Comparison of ENCODE assay signal across 8 mouse cellular contexts in genomic region chr7:128388968-128389367, GRCm38 (mm10). TPM values are rescaled to one million over a fixed set of nuclear protein-coding genes. Genes with fewer than 3 reads are reported as not detected.
DNase-seq lines count a peak whose midpoint lies in the region; ATAC-seq and TF ChIP-seq lines count a peak whose summit lies in the region.
"Had no signal": no experiment of that assay in that cellular context is flagged by ENCODE, and none has a peak within 500 bp of the region (broad histone marks: within the 10 kb centered on the region; RNA-seq: fewer than 3 reads in every experiment).

No protein-coding gene starts in this region.

- TF ChIP-seq CTCF in MEL (IDR thresholded peaks at IDR 0.05 in 2 of 3, conservative IDR thresholded peaks at IDR 0.05 in 1 of 3; ENCODE audit: control insufficient read depth in 1 of 3, insufficient read depth in 1 of 3, low read depth in 2 of 3, low read length in 3 of 3, poor library complexity in 1 of 3, severe bottlenecking in 1 of 3): no peak

- 16% methylated on average over 7 of the region's 7 CpGs for WGBS in lung, embryonic 15.5 days

- no peak overlapping the region for H3K4me2 ChIP-seq in lung, embryonic 15.5 days
- H3K4me2 ChIP-seq: hindbrain, embryonic 15.5 days had no signal

- H3K4me1 ChIP-seq in MEL (ENCODE audit: control insufficient read depth in 1 of 2, insufficient read depth in 2 of 2, low read length in 2 of 2): peaks cover 24 to 33% of the 10 kb centered on the region in 2 experiments
- H3K4me1 ChIP-seq in lung, embryonic 15.5 days: peaks cover 18% of the 10 kb centered on the region

- H3K79me2 ChIP-seq in MEL (ENCODE audit: control insufficient read depth, insufficient read depth, low read length, poor library complexity): no peaks in the 10 kb centered on the region

- TF ChIP-seq RAD21 in MEL (IDR thresholded peaks at IDR 0.05; ENCODE audit: low read depth, low read length): no peak

- no peak for TF ChIP-seq POLR2A in MEL (IDR thresholded peaks at IDR 0.05; ENCODE audit: control insufficient read depth in 1 of 2, insufficient read depth in 1 of 2, low read depth in 1 of 2, low read length in 2 of 2, poor library complexity in 1 of 2)

- no peak overlapping the region for H3K9ac ChIP-seq in MEL (ENCODE audit: control insufficient read depth, low read depth, low read length, poor library complexity, severe bottlenecking)
- H3K9ac ChIP-seq in lung, embryonic 15.5 days: no peak overlapping the region
- H3K9ac ChIP-seq: hindbrain, embryonic 15.5 days had no signal

- peaks cover 0 to 21% of the 10 kb centered on the region in 2 experiments; a peak in 2 of 4 replicates for H3K36me3 ChIP-seq in MEL (ENCODE audit: control insufficient read depth in 1 of 2, insufficient read depth in 2 of 2, low read length in 2 of 2)
- H3K36me3 ChIP-seq in lung, embryonic 15.5 days: no peaks in the 10 kb centered on the region
- H3K36me3 ChIP-seq: hindbrain, embryonic 15.5 days had no signal

- no peaks in the 10 kb centered on the region for H3K27me3 ChIP-seq in MEL (ENCODE audit: control insufficient read depth in 1 of 2, insufficient read depth in 2 of 2, low read length in 2 of 2)
- no peaks in the 10 kb centered on the region for H3K27me3 ChIP-seq in lung, embryonic 15.5 days
- H3K27me3 ChIP-seq: hindbrain, embryonic 15.5 days had no signal

- TF ChIP-seq EP300 in MEL (IDR thresholded peaks at IDR 0.05; ENCODE audit: low read depth in 1 of 2, low read length in 2 of 2): peak in 1 of 2 experiments; percentile 38; a peak in 1 of 4 replicates

- no peaks in the 10 kb centered on the region for H3K9me3 ChIP-seq in MEL (replicated peaks; ENCODE audit: insufficient read depth, low read length)
- H3K9me3 ChIP-seq in lung, embryonic 15.5 days: no peaks in the 10 kb centered on the region
- H3K9me3 ChIP-seq: hindbrain, embryonic 15.5 days had no signal

- no peak overlapping the region for H3K27ac ChIP-seq in MEL (ENCODE audit: control insufficient read depth, low read depth, low read length)
- H3K27ac ChIP-seq in lung, embryonic 15.5 days: peak overlapping the region; percentile 51; the same call in 1 of the 2 replicates
- H3K27ac ChIP-seq: hindbrain, embryonic 15.5 days had no signal

- no peak overlapping the region for H3K4me3 ChIP-seq in MEL (ENCODE audit: control insufficient read depth in 1 of 2, insufficient read depth in 1 of 2, low read depth in 2 of 2, low read length in 2 of 2)
- no peak overlapping the region for H3K4me3 ChIP-seq in lung, embryonic 15.5 days
- H3K4me3 ChIP-seq: hindbrain, embryonic 15.5 days had no signal

- DNase-seq in MEL (ENCODE audit: low read depth, low spot score): peak; percentile 46
- DNase-seq in Muller cell, postnatal 12 days (ENCODE audit: inconsistent ontology term): peak; percentile 35
- DNase-seq in gastrocnemius, postnatal 10 days: peak; percentile 82
- DNase-seq in kidney, adult 18-20 months: peak; percentile 19
- DNase-seq in urinary bladder, postnatal 14 days (ENCODE audit: low spot score): peak; percentile 83
- DNase-seq in thymus, adult 18-20 months: no peak

- ATAC-seq in lung, embryonic 15.5 days (ENCODE audit: borderline replicate concordance, extremely low read depth, low FRiP score, low TSS enrichment): peak; percentile 84

TF ChIP-seq in MEL, 35 proteins besides CTCF, POLR2A, EP300 and RAD21:
- TF ChIP-seq TAL1 (IDR thresholded peaks at IDR 0.05; ENCODE audit: low read length): peak; percentile 7; the same call in 1 of the 2 replicates
- TF ChIP-seq GABPA (IDR thresholded peaks at IDR 0.05; ENCODE audit: low read depth, low read length): no peak
TF ChIP-seq in MEL: peak in this region for 1.

RNA-seq across cellular contexts. Expression of gene Rgs10, which starts 29.6 kb away (rescaled TPM):
- total RNA-seq in MEL (2012; rRNA removed): 44.6 and 44.7 TPM in 2 replicates
- polyA plus RNA-seq in MEL (2012; ENCODE audit: insufficient read depth in 1 of 2, insufficient read length in 2 of 2, low read depth in 1 of 2, low replicate concordance in 2 of 2, missing spikeins in 1 of 2): 10 to 100 TPM in 1 of 2 experiments, not detected in 1; 42.3 TPM
- total RNA-seq in gastrocnemius, postnatal 10 days (2021): 10 to 100 TPM in 1 of 2 experiments, 1 to 10 TPM in 1; 9.8 to 10.3 TPM
- 35.1 and 36.6 TPM in 2 replicates for polyA plus RNA-seq in lung, embryonic 15.5 days (2015; fragmentation: Nextera tagmentation; extraction: Ambion mirVana)

Comparison
In these comparisons a context has a peak if more than half of its experiments do, and no peak if none do; other contexts are left out.
1. DNase-seq: peak in MEL (single experiment), Muller cell, postnatal 12 days (single experiment), gastrocnemius, postnatal 10 days (single experiment), kidney, adult 18-20 months (single experiment) and urinary bladder, postnatal 14 days (single experiment); none in thymus, adult 18-20 months (0 of 2).